Mouse (Mus musculus): Measurements from ENCODE around the gene Ptov1. TPM values are rescaled to one million over a fixed set of nuclear protein-coding genes. Genes with fewer than 3 reads are reported as not detected.

Ptov1 gene
- polyA plus RNA-seq, 1 experiment from 2014 or later, result 350 TPM

DNA sequence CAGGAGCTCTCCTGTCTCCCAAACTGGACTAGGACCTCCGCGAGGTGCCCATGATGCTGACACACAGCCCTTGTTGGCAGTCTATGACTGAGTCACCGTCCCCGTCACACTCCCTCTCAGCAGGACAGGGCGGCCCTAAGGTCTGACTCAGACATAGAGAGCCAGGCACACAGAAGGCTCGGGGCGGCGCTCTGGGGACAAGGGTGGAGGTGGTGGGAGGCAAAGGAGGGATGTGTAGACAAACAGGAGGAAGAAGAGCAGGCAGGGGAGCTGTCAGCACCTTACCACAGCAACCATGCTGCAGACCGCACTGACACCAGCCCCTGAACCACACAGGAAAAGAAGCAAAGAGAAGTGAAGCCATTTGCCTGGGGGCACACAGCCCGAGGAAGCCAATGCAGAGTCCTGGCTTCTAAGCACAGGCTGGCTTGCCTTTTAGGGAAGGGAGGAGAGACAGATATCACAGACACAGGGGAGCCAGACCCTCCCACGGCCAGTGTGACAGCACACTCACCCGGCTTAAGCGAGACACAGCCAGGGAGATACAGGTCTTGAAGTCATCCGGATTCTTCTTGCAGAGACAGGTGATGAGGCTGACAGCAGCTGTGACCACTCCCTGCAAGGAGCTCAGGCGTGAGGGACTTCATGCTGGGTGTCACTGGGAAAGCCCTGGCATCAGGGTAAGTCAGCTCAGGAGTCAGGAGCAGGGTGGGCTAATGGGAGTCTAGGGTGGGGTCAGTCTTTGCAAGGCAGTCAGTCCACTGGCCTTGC lies 39.3 kb upstream of the Ptov1 start:
- H3K9me3 ChIP-seq (replicated peaks; ENCODE audit: control insufficient read depth, low read length), result no peaks in the 10 kb centered on the region
- no peak for DNase-seq (ENCODE audit: low spot score)
- H3K9ac ChIP-seq (replicated peaks; ENCODE audit: low read length), result no peak overlapping the region
- WGBS, result 89% methylated on average over 15 of the region's 15 CpGs
- no peaks in the 10 kb centered on the region for H3K27me3 ChIP-seq (ENCODE audit: control insufficient read depth, insufficient read depth, low read length)
- no peak overlapping the region for H3K4me3 ChIP-seq (ENCODE audit: low read depth, low read length)
- no peak overlapping the region for H3K27ac ChIP-seq (replicated peaks; ENCODE audit: low read depth, low read length)
- no peaks in the 10 kb centered on the region for H3K4me1 ChIP-seq (ENCODE audit: control insufficient read depth, insufficient read depth, low read length)
- ATAC-seq (replicated peaks; ENCODE audit: insufficient number of reproducible peaks, low FRiP score, low TSS enrichment, low read depth), result no peak
- H3K36me3 ChIP-seq (replicated peaks; ENCODE audit: control insufficient read depth, insufficient read depth, low read depth, low read length), result peaks cover 7% of the 10 kb centered on the region
- no peak overlapping the region for H3K4me2 ChIP-seq (ENCODE audit: low read depth, low read length)

- DNase-seq (ENCODE audit: low spot score) (no peak), ATAC-seq (replicated peaks; ENCODE audit: insufficient number of reproducible peaks, low FRiP score, low TSS enrichment, low read depth) (no peak)
- H3K9me3 ChIP-seq (replicated peaks; ENCODE audit: control insufficient read depth, low read length), result no peaks in the 10 kb centered on the region
- H3K36me3 ChIP-seq (replicated peaks; ENCODE audit: control insufficient read depth, insufficient read depth, low read depth, low read length), result peaks cover 10% of the 10 kb centered on the region
- WGBS, result 93% methylated on average over 20 of the region's 20 CpGs
- H3K4me1 ChIP-seq (ENCODE audit: control insufficient read depth, insufficient read depth, low read length), result no peaks in the 10 kb centered on the region
- H3K9ac ChIP-seq (replicated peaks; ENCODE audit: low read length), result no peak overlapping the region
- H3K4me3 ChIP-seq (ENCODE audit: low read depth, low read length), result no peak overlapping the region
- no peaks in the 10 kb centered on the region for H3K27me3 ChIP-seq (ENCODE audit: control insufficient read depth, insufficient read depth, low read length)
- no peak overlapping the region for H3K4me2 ChIP-seq (ENCODE audit: low read depth, low read length)
- H3K27ac ChIP-seq (replicated peaks; ENCODE audit: low read depth, low read length), result no peak overlapping the region
Observed at GRCm38 (mm10) chr7:44905430-44905829, 35.8 kb upstream of the Ptov1 start.

DNA sequence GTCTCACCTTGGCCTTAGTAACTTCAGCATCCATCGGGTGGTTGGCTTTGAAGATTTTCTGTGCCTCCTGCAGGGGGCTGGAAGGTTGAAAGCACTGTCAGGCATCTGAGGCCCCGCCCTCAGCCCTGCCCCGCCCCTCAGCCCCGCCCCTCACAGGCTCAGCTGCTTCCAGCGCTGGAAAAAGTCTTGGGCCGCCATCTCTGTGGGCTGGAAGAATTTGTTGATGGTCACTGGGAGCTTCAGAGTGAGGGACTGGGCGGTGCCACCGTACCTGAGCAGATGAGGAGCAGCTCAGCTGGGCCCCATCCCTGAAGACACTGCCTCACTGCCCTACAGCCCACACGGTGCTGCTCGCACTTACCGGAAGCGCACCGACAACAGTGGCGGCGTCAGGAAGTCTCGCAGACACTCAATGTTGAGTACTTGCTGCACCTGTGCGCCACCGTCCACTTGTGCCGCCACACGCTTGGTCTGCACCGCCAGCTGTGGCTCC lies 31.7 kb upstream of the Ptov1 start:
- peaks cover 4% of the 10 kb centered on the region; the same call in 1 of the 2 replicates for H3K4me1 ChIP-seq (ENCODE audit: control insufficient read depth, insufficient read depth, low read length)
- DNase-seq (ENCODE audit: low spot score), result peak; percentile 80
- 0 out of 2 replicates have a peak overlapping the region, but pooled peaks have one; percentile 20 for H3K27ac ChIP-seq (replicated peaks; ENCODE audit: low read depth, low read length)
- peak; percentile 31; the same call in 1 of the 2 replicates for ATAC-seq (replicated peaks; ENCODE audit: insufficient number of reproducible peaks, low FRiP score, low TSS enrichment, low read depth)
- H3K9me3 ChIP-seq (replicated peaks; ENCODE audit: control insufficient read depth, low read length), result no peaks in the 10 kb centered on the region
- peak overlapping the region; percentile 44 for H3K4me2 ChIP-seq (ENCODE audit: low read depth, low read length)
- no peaks in the 10 kb centered on the region for H3K27me3 ChIP-seq (ENCODE audit: control insufficient read depth, insufficient read depth, low read length)
- peaks cover 6% of the 10 kb centered on the region for H3K36me3 ChIP-seq (replicated peaks; ENCODE audit: control insufficient read depth, insufficient read depth, low read depth, low read length)
- WGBS, result 10% methylated on average over 21 of the region's 21 CpGs
- H3K9ac ChIP-seq (replicated peaks; ENCODE audit: low read length), result peak overlapping the region; percentile 37
- peak overlapping the region; percentile 13; the same call in 1 of the 2 replicates for H3K4me3 ChIP-seq (ENCODE audit: low read depth, low read length)

- Histone ChIP-seq H3K27ac (replicated peaks; ENCODE audit: low read depth, low read length) (no peak overlapping the region), H3K9ac (replicated peaks; ENCODE audit: low read length) (peak overlapping the region; percentile 14; the same call in 1 of the 2 replicates), H3K36me3 (replicated peaks; ENCODE audit: control insufficient read depth, insufficient read depth, low read depth, low read length) (peaks cover 6% of the 10 kb centered on the region), H3K27me3 (ENCODE audit: control insufficient read depth, insufficient read depth, low read length) (no peaks in the 10 kb centered on the region), H3K4me1 (ENCODE audit: control insufficient read depth, insufficient read depth, low read length) (peaks cover 4% of the 10 kb centered on the region; the same call in 1 of the 2 replicates), H3K4me3 (ENCODE audit: low read depth, low read length) (no peak overlapping the region), H3K4me2 (ENCODE audit: low read depth, low read length) (no peak overlapping the region), H3K9me3 (replicated peaks; ENCODE audit: control insufficient read depth, low read length) (no peaks in the 10 kb centered on the region)
- 89% methylated on average over 11 of the region's 11 CpGs for WGBS
- no peak for ATAC-seq (replicated peaks; ENCODE audit: insufficient number of reproducible peaks, low FRiP score, low TSS enrichment, low read depth)
- no peak for DNase-seq (ENCODE audit: low spot score)
Observed at GRCm38 (mm10) chr7:44900632-44901031, 31.0 kb upstream of the Ptov1 start.

DNA sequence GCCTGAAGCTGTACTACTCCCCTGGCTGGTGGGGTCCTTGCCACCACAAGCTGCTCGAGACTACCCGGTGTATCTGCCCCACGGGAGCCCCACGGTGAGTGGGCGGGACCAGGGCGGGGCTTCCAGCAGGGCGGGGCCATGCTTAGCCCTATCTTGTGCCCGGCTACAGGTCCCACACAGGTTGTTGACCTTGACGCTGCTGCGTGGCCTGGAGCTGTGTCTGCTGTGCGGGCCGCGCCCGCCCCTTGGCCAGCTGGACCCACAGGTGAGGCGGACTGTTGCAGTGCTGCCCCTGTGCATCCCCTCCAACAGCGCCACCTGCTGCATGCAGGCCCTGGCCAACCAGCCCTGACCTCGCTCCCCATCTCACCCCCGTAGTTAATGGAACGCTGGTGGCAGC lies 29.0 kb upstream of the Ptov1 start:
- H3K9me3 ChIP-seq (replicated peaks; ENCODE audit: control insufficient read depth, low read length), result no peaks in the 10 kb centered on the region
- DNase-seq (ENCODE audit: low spot score) (no peak), ATAC-seq (replicated peaks; ENCODE audit: insufficient number of reproducible peaks, low FRiP score, low TSS enrichment, low read depth) (no peak)
- H3K27me3 ChIP-seq (ENCODE audit: control insufficient read depth, insufficient read depth, low read length), result no peaks in the 10 kb centered on the region
- no peak overlapping the region for H3K4me2 ChIP-seq (ENCODE audit: low read depth, low read length)
- no peak overlapping the region; the same call in 1 of the 2 replicates for H3K9ac ChIP-seq (replicated peaks; ENCODE audit: low read length)
- H3K36me3 ChIP-seq (replicated peaks; ENCODE audit: control insufficient read depth, insufficient read depth, low read depth, low read length), result peaks cover under 1% of the 10 kb centered on the region
- no peak overlapping the region for H3K4me3 ChIP-seq (ENCODE audit: low read depth, low read length)
- peaks cover 4% of the 10 kb centered on the region; the same call in 1 of the 2 replicates for H3K4me1 ChIP-seq (ENCODE audit: control insufficient read depth, insufficient read depth, low read length)
- 32% methylated on average over 19 of the region's 19 CpGs for WGBS
- H3K27ac ChIP-seq (replicated peaks; ENCODE audit: low read depth, low read length), result no peak overlapping the region

DNA sequence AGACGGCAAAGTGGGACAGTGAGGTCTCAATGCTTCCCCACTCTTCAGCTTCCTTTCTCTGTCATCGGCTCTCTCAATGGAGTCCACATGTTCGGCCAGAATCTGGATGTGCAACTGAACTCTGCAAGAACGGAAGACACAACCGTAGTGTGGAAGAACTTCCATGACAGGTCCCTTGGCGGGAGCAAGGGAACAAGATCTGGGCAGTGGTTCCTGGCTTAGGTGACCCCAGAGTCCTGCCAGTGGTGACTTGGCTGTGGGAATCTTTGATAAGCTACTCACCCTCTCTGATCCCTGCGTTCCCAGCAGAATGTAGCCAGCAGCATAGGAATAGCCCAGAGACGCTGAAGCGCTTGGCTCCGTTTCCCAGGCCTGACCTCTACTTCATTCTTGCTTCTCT lies 26.9 kb upstream of the Ptov1 start:
- no peaks in the 10 kb centered on the region for H3K9me3 ChIP-seq (replicated peaks; ENCODE audit: control insufficient read depth, low read length)
- H3K4me2 ChIP-seq (ENCODE audit: low read depth, low read length), result peak overlapping the region; percentile 59
- H3K4me3 ChIP-seq (ENCODE audit: low read depth, low read length), result peak overlapping the region; percentile 38
- peaks cover 4% of the 10 kb centered on the region; the same call in 1 of the 2 replicates for H3K4me1 ChIP-seq (ENCODE audit: control insufficient read depth, insufficient read depth, low read length)
- H3K27ac ChIP-seq (replicated peaks; ENCODE audit: low read depth, low read length), result 0 out of 2 replicates have a peak overlapping the region, but pooled peaks have one; percentile 63
- DNase-seq (ENCODE audit: low spot score) (peak; percentile 17), ATAC-seq (replicated peaks; ENCODE audit: insufficient number of reproducible peaks, low FRiP score, low TSS enrichment, low read depth) (no peak)
- no peaks in the 10 kb centered on the region; the same call in 1 of the 2 replicates for H3K36me3 ChIP-seq (replicated peaks; ENCODE audit: control insufficient read depth, insufficient read depth, low read depth, low read length)
- 37% methylated on average over 10 of the region's 10 CpGs for WGBS
- no peaks in the 10 kb centered on the region for H3K27me3 ChIP-seq (ENCODE audit: control insufficient read depth, insufficient read depth, low read length)
- peak overlapping the region; percentile 72 for H3K9ac ChIP-seq (replicated peaks; ENCODE audit: low read length)

- H3K27me3 ChIP-seq (ENCODE audit: control insufficient read depth, insufficient read depth, low read length), result no peaks in the 10 kb centered on the region
- no peaks in the 10 kb centered on the region; the same call in 1 of the 2 replicates for H3K36me3 ChIP-seq (replicated peaks; ENCODE audit: control insufficient read depth, insufficient read depth, low read depth, low read length)
- DNase-seq (ENCODE audit: low spot score) (peak; percentile 96), ATAC-seq (replicated peaks; ENCODE audit: insufficient number of reproducible peaks, low FRiP score, low TSS enrichment, low read depth) (peak; percentile 48; the same call in 1 of the 2 replicates)
- H3K4me2 ChIP-seq (ENCODE audit: low read depth, low read length), result peak within 1 kb of the TSS; percentile 59
- peak within 1 kb of the TSS; percentile 38 for H3K4me3 ChIP-seq (ENCODE audit: low read depth, low read length)
- H3K4me1 ChIP-seq (ENCODE audit: control insufficient read depth, insufficient read depth, low read length), result peaks cover 4% of the 10 kb centered on the region; the same call in 1 of the 2 replicates
- H3K27ac ChIP-seq (replicated peaks; ENCODE audit: low read depth, low read length), result peak within 1 kb of the TSS; percentile 63
- peak within 1 kb of the TSS; percentile 72 for H3K9ac ChIP-seq (replicated peaks; ENCODE audit: low read length)
- no peaks in the 10 kb centered on the region for H3K9me3 ChIP-seq (replicated peaks; ENCODE audit: control insufficient read depth, low read length)
- under 1% methylated on average over 34 of the region's 34 CpGs for WGBS
Observed at GRCm38 (mm10) chr7:44895593-44896434, 26.2 kb upstream of the Ptov1 start, which contains the start of gene Fuz. Gene Fuz (plus strand): TSS chr7:44896079.

Measured in embryonic facial prominence, embryonic 11.5 days (tissue).